Mouse (Mus musculus): ENCODE results near the gene Spata17.

Gene Spata17

DNA sequence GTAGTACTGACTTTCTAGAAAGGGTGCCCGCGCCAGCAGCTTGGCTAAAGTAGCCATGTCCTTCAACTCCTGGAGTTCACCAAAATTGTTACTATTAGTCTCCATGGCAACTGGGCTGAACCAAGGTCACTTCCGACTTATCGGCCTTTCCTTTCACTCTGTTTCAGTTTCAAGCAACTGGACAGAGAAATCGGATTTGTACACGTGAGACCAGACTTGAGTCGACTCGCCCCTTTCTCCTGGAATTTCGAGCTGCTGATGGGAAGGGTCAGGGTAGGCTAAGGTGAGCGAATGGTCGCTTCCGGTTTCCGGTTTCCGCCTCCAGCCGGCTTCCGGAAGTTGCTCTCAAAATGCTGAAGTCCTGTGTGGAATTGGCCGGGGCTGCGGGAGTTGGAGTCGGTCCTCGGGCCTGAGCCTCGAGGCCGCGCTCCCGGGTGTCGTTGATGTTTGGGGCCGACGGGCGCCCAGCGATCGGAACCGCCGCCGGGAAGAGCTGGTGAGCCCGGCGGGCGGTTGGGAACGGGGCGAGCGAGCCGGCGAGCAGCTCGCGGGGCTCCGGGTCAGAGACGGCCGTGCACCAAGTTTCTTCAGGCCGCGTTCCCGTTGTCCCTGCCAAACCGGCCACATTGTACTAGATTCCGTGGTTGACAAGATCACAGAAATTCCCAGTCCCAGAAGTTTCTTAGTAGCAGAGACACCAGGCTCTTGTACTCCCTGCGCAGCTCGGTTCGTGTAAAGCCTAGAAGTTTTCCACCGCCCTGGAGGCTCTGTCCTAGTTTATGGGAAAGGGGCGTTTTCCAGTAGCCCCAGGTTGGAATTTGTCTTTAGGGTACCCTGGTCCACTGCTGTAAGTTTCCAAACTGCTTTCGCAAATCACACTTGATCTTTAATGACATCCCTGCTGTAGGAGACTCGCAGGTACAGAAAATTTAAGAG, at the start of gene Spata17, which contains the start of gene Gpatch2:
TSS of gene Spata17 (minus strand) at position 285 of the 936 bp plus-strand sequence.
TSS of gene Gpatch2 (plus strand) at position 328 of the 936 bp plus-strand sequence.
- DNase-seq (ENCODE audit: low read depth, low spot score), result peak; percentile 80
- Histone ChIP-seq H3K36me3 (ENCODE audit: control insufficient read depth, insufficient read depth, low read length, poor library complexity, severe bottlenecking) (no peaks in the 10 kb centered on the region), H3K27me3 (ENCODE audit: control insufficient read depth, insufficient read depth, low read length, poor library complexity, severe bottlenecking) (no peaks in the 10 kb centered on the region)

DNA sequence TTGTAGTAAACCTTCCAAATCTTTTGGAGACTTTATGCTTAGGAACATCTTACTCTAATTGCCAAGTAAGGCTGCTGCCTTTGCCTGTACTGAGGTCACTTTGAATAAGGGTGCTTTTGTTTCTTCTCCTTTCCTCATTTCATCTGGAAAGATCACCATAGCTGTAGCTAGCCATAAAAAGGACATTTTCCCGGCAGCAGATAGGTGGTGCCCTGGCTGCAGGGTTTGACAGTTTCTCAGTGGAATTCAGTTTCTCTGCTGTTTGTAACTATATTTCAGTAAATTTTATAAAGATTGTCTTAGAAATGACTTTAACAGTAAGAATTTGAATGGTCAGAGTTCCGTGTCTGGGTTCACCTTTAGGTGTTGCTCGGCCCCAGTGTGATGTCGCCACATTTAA, 43.5 kb upstream of the Spata17 start:
- no peaks in the 10 kb centered on the region for H3K27me3 ChIP-seq (ENCODE audit: control insufficient read depth, insufficient read depth, low read length, poor library complexity, severe bottlenecking)
- DNase-seq (ENCODE audit: low read depth, low spot score), result no peak
- 0 out of 2 replicates have a peak, but pooled peaks cover 1% of the 10 kb centered on the region for H3K36me3 ChIP-seq (ENCODE audit: control insufficient read depth, insufficient read depth, low read length, poor library complexity, severe bottlenecking)

DNA sequence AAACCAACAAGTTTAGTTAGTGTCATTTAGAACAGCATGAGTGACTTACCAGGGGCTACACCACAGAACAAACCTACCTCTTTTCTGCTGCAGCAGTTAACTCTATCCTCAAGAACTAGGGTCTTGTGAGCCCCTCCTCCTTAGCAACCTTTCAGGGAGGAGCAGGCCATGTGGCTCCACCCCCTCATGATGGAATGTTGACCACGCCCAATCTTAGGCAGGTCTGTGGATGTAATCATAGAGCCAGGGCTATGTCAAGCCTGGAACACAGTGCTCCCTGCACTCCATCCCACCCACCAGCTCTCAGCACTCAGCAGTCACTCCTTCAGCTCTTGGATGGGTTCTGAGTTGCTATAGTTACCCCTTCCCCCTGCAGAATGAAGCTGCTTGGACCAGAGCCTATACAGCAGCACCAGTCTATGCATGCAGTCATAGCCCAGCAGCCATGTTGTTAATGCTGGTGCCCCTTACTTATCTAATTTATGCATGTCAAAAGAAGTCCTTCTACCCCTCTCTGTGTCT, 35.5 kb upstream of the Spata17 start:
- DNase-seq (ENCODE audit: low read depth, low spot score), result no peak
- 0 out of 2 replicates have a peak, but pooled peaks cover 2% of the 10 kb centered on the region for H3K36me3 ChIP-seq (ENCODE audit: control insufficient read depth, insufficient read depth, low read length, poor library complexity, severe bottlenecking)
- H3K27me3 ChIP-seq (ENCODE audit: control insufficient read depth, insufficient read depth, low read length, poor library complexity, severe bottlenecking), result no peaks in the 10 kb centered on the region

DNA sequence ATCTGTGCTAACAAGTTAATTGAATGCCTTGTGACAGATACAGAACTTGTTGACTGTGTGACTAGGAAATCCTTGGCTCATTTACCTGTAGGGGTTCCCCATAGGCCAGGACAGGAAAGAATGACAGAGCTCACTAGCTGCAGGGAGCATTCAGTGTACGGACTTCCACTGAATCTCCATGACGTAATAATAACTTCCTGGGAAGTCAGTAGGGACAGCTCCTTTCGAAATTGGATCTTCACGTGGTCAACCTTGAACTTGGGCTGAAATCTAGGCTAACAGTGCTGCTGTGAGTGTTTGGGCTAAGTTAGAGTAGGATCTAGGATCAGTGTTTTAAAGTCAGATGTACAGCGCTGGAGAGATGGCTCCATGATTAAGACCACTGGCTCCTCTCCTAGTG, 29.5 kb upstream of the Spata17 start:
- DNase-seq (ENCODE audit: low read depth, low spot score), result no peak
- no peaks in the 10 kb centered on the region for H3K27me3 ChIP-seq (ENCODE audit: control insufficient read depth, insufficient read depth, low read length, poor library complexity, severe bottlenecking)

DNA sequence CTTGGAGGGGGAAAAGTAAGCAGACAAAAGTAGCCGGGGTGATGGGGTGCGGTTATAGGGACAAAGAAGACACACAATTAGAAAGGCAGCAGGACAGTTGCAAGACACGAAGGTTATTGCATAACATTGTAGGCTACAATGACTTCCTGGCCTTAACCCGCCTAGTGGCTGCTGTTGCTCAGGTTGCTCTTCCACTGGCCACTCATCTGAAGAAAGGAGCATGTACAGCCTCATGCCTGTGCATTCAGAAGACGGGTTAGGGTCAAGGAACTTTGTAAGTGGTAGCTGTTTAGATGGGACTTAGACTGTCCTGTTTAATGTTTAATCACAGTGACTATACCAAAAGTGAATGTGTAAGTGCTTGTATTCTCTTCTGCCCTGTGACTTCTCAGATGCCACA, 26.1 kb upstream of the Spata17 start:
- DNase-seq (ENCODE audit: low read depth, low spot score), result no peak
- Histone ChIP-seq H3K36me3 (ENCODE audit: control insufficient read depth, insufficient read depth, low read length, poor library complexity, severe bottlenecking) (no peaks in the 10 kb centered on the region), H3K27me3 (ENCODE audit: control insufficient read depth, insufficient read depth, low read length, poor library complexity, severe bottlenecking) (no peaks in the 10 kb centered on the region)

More for the DNA sequence above, 29.5 kb upstream of the Spata17 start:
- H3K36me3 ChIP-seq (ENCODE audit: control insufficient read depth, insufficient read depth, low read length, poor library complexity, severe bottlenecking), result 0 out of 2 replicates have a peak, but pooled peaks cover 1% of the 10 kb centered on the region

DNA sequence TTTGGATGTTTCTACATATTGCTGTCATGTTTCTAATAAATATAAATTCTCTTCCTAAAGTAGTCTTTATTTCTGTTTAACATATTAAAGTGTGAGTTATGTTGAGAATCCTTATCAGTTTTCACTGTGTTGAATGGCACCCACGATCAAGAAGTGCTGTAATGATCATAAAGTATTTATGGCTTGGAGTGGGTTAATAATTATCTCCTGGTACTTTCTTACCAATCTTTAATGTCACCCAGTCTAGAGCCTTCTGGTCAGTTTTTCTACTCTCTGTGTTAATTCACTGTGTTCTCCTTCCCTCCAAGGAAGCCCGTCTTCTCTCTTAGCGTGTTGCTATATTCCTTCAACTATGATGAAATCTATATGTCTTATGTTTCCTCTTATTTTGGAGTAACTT, 25.0 kb upstream of the Spata17 start:
- no peaks in the 10 kb centered on the region for H3K27me3 ChIP-seq (ENCODE audit: control insufficient read depth, insufficient read depth, low read length, poor library complexity, severe bottlenecking)
- no peaks in the 10 kb centered on the region for H3K36me3 ChIP-seq (ENCODE audit: control insufficient read depth, insufficient read depth, low read length, poor library complexity, severe bottlenecking)
- no peak for DNase-seq (ENCODE audit: low read depth, low spot score)

DNA sequence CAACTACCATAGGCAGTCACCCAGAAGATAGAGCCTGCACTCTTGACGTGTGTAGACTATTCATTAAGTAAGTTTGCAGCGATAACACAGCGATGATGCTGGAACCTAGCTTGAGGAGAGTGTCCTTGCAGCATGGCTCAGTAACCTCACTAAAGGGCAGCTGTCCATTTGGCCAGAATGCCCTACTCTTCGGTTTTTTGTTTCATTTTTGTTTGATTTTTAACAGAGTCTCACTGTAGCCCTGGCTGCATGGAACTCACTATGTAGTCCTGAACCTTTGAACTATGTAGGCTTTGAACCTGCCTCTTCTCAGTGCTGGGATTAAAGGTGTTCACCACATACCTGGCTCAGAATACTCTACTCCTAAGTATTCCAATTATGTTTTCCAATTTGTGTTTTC, 22.8 kb upstream of the Spata17 start:
- no peak for DNase-seq (ENCODE audit: low read depth, low spot score)
- Histone ChIP-seq H3K36me3 (ENCODE audit: control insufficient read depth, insufficient read depth, low read length, poor library complexity, severe bottlenecking) (no peaks in the 10 kb centered on the region), H3K27me3 (ENCODE audit: control insufficient read depth, insufficient read depth, low read length, poor library complexity, severe bottlenecking) (no peaks in the 10 kb centered on the region)

DNA sequence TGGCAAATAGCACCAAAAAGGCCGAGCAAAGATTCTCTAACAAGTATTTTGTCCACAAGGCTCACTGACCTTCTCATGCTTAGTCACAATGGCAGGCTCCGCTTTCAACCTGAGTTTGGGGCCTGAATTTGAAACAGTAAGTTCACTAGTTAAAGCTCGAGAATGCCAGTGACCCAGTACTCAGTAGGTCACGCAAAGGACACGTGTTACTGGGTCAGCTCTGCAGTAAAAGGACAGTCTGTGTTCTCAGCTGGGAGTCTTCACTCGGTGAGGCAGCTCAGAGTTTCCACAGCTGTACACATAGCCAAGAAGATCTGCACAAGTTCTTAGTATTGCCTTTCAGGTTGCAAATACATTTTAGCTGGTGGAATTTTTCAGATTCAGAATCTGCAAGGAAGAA, 21.0 kb upstream of the Spata17 start:
- DNase-seq (ENCODE audit: low read depth, low spot score), result no peak
- Histone ChIP-seq H3K27me3 (ENCODE audit: control insufficient read depth, insufficient read depth, low read length, poor library complexity, severe bottlenecking) (no peaks in the 10 kb centered on the region), H3K36me3 (ENCODE audit: control insufficient read depth, insufficient read depth, low read length, poor library complexity, severe bottlenecking) (no peaks in the 10 kb centered on the region; the same call in 1 of the 2 replicates)

DNA sequence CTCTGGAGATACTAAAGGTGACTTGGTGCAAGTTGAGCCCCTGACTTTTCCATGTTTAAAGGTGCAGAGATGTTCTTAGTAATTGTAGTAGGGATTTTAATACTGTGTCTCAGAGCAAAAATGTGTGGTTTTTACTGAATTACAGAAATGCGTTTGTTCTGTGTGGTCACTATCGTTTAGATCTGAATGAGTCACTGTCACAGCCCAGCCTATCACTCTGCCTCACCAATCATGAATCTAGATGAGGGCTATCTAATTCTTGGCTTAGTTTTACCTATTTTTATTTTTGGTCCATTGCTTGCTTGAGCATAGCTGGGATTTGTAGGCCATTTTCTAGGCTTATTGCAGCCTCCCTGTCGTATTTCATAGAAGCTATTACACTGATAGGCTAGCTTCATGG, 19.9 kb upstream of the Spata17 start:
- Histone ChIP-seq H3K36me3 (ENCODE audit: control insufficient read depth, insufficient read depth, low read length, poor library complexity, severe bottlenecking) (peaks cover 1% of the 10 kb centered on the region; the same call in 1 of the 2 replicates), H3K27me3 (ENCODE audit: control insufficient read depth, insufficient read depth, low read length, poor library complexity, severe bottlenecking) (no peaks in the 10 kb centered on the region)
- no peak for DNase-seq (ENCODE audit: low read depth, low spot score)

DNA sequence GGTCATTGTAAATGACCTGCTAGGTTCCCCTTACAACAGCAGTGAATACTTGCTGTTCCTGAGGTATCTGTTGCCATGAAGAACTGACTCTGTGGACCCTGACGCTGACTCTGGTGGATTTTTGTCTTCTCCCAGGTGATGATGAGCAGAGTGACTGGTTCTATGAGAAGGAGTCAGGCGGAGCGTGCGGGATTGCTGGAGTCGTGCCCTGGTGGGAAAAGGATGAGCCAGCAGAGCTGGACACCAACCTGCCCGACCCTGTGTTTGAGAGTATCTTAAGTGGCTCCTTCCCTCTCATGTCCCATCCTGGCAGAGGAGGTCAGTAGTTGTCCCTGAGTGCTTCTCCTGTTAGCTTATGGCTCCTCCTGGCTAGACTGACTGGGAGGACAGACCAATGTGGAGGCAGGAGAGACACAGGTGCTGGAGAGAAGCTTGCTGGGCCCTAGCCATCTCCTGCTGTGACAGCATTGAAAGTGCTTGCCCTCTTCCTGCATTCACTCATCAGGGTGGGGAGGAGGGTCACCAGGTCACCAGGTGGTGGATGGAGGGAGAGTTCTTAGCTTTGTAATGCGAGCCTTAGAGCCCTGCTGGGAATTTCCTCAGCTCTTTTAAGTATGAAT, 17.8 kb upstream of the Spata17 start:
- peaks cover 1% of the 10 kb centered on the region; the same call in 1 of the 2 replicates for H3K36me3 ChIP-seq (ENCODE audit: control insufficient read depth, insufficient read depth, low read length, poor library complexity, severe bottlenecking)
- DNase-seq (ENCODE audit: low read depth, low spot score), result no peak
- no peaks in the 10 kb centered on the region for H3K27me3 ChIP-seq (ENCODE audit: control insufficient read depth, insufficient read depth, low read length, poor library complexity, severe bottlenecking)

DNA sequence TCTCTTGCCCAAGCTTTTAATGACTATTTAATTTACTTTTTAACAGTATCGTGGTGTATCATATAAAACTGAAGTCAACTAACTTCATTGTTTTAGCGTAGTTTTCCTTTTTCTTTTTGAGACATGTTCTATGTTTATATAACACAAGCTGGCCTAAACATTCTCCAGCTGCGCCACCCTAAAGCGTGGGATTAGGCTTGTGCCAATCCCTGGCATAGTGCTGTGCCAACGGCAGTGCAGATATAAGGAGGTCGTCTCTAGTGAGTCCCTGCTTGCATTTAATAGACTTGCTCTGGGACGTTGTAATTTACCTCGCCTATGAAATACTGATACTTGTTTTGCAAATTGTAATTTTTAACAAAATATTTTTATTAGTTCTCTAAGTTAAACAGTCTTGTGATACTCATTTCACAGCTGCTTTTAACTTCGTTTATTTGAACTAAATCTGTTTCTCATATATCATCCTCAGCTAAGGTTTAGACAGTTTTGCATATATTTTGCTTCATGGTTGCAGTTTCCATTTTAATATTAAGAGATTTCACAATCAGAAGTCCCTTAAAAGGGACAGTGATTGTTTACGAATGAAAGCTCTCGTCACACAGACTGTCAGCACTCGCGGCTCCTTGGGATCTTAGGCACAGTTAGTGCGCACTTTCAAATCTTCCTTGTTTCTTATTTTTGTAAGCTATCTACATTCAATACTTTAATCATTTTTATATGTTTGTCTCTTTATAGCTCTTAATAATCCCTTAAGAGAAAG, 17.1 kb upstream of the Spata17 start:
- Histone ChIP-seq H3K36me3 (ENCODE audit: control insufficient read depth, insufficient read depth, low read length, poor library complexity, severe bottlenecking) (peaks cover 1% of the 10 kb centered on the region; the same call in 1 of the 2 replicates), H3K27me3 (ENCODE audit: control insufficient read depth, insufficient read depth, low read length, poor library complexity, severe bottlenecking) (no peaks in the 10 kb centered on the region)
- DNase-seq (ENCODE audit: low read depth, low spot score), result no peak

DNA sequence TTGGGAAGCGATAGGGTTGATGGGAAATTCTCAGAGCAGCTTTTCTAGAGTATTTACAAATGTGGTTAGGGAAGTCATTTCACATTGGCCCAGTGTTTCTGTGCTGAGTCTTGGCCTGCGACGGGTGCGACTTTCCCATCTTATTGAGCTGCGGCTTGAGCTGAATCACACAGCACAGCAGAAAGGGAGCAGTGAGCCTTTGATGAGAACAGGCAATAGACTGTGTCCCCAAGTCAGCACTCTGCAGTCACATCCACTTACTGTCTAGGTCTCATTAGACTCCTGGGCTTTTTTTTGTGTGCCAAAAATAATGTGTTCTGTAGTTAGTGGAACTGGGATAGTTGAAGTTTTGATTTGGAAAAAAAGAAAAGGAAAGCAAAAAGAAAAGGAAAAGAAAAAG, 15.0 kb upstream of the Spata17 start:
- peaks cover 5% of the 10 kb centered on the region; the same call in 1 of the 2 replicates for H3K36me3 ChIP-seq (ENCODE audit: control insufficient read depth, insufficient read depth, low read length, poor library complexity, severe bottlenecking)
- DNase-seq (ENCODE audit: low read depth, low spot score), result no peak
- no peaks in the 10 kb centered on the region for H3K27me3 ChIP-seq (ENCODE audit: control insufficient read depth, insufficient read depth, low read length, poor library complexity, severe bottlenecking)

DNA sequence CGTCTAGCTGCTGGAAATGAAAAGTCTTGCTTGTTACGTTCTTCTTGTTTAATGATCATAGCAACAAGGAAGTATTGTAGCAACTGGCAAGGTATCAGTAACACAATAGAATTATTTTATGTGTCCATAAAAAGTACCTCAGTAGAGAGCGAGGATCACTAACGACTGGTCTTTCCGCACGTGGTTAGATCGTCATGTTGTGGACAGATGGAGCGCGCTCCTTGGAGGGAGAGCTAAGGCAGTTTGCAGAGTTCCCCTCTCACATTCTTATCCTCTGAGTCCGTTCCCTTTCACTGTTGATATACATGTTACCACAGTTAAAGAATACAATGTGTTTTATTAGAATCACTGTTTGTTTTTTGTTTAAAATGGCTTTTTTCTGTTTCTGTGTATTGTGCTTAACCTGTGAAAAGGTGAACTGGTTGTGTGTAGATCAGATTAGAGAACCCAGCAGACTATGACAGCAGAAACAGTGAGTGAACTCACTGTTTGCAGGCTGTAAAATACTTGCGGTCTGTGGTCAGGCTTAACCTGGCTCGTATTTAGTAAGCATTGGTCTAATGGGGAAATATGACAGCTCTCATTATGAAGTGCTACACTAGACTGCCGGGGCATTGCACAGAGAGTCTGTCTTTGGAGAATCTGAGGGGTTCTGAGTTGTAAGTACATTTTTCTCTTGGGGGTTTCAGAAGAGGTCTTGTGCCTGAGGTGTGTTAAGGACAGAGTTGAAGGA, 13.3 kb upstream of the Spata17 start:
- peaks cover 6% of the 10 kb centered on the region; the same call in 1 of the 2 replicates for H3K36me3 ChIP-seq (ENCODE audit: control insufficient read depth, insufficient read depth, low read length, poor library complexity, severe bottlenecking)
- no peaks in the 10 kb centered on the region for H3K27me3 ChIP-seq (ENCODE audit: control insufficient read depth, insufficient read depth, low read length, poor library complexity, severe bottlenecking)
- peak; percentile 20 for DNase-seq (ENCODE audit: low read depth, low spot score)

All from splenic B cell, adult 2 months (primary cell).